Mouse (Mus musculus): ENCODE results near the gene Rhob. TPM values are rescaled to one million over a fixed set of nuclear protein-coding genes. Genes with fewer than 3 reads are reported as not detected.

The Rhob gene
- total RNA-seq, 4 experiments from 2014 or later: 134 to 157 (median 146) TPM

GRCm38 (mm10) chr12:8450028-8450427 lies 49.8 kb downstream of the Rhob start:
- DNase-seq (ENCODE audit: low spot score): no peak

Other genes with a start within 250 kb of the Rhob start
- under 1 TPM; 0.37 to 0.78 (median 0.38) TPM for gene Gdf7, start 198.1 kb downstream of the Rhob start, total RNA-seq (2022)
- gene Hs1bp3, start 186.6 kb downstream of the Rhob start, total RNA-seq (2022): 10 to 100 TPM; 13.9 to 20.3 (median 17.1) TPM
- gene Slc7a15, start 99.1 kb upstream of the Rhob start, total RNA-seq (2022): not detected
- gene Pum2, start 174.1 kb upstream of the Rhob start, total RNA-seq (2022): 100 to 1,000 TPM; 122 to 130 (median 125) TPM

Measured in heart, adult 8-10 months (tissue).